Mouse (Mus musculus) retina, postnatal 1 day (tissue): ENCODE measurements at regions not wholly inside any gene's neighbourhood (a gene's known extent, or its start where the extent isn't known, plus 50 kb on each side); places are given as distances from the start of the nearest gene placed in this dataset.

ENCODE experiments used
- DNase-seq: peaks from one replicate; pipeline ENCODE4 v3.0.0-alpha.2; 2012

DNA sequence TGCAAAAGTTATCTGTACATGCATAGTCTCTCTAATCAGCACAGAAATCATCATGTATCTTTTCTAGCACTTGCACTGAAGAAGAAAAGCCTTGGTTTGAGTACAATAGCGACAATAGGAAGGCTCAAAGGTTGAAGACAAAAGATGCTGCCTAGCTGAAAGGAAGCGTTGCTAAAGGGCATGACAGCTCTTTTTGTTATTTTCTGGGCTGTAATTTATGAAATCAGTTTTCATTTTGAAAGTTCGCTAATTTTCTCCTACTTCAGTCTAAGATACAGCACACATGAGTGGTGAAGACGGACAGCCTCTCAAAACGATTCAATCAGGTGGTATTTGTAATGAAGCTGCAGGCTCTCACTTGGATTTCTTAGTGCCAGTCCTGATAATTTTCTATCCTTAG, 124.4 kb upstream of the Zfp352 start:
- peak; percentile 39 for DNase-seq

DNA sequence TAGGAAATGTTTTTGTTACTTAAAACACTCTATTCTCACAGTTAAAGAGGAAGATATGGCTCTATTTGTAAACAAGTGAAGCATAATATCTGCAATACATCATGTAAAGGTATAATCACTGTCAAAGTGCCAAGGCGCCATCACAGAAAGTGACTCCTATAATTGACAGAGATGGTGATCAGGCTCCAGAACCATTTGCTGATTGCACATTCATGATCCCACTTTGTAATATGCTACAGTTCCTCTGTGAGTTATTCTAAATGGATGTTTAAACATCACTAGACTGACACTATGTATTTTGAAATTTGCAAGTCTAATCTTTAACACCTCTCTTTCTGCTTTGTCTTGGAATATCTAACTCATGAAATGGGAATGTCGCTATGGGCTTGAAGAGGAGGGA, 109.8 kb upstream of the Zfp352 start:
- DNase-seq: no peak

DNA sequence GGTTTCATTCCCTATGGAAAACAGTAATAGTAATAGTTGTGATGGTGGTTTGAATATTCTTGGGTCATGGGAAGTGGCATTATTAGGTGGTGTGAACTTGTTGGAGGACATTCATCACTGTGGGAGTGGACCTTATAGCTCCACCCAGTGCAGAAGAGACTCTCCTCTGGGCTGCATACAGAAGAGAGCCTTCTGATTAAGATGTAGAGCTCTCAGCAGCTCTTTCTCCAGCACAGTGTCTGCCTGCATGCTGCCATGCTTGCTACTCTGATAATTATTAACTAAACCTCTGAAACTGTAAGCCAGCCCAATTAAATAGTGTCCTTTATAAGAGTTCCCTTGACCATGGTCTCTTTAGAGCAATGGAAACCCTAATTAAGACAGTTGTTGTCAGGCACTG, 92.7 kb upstream of the Zfp352 start:
- no peak for DNase-seq

- no peak for DNase-seq
These were observed 74.5 kb upstream of the Zfp352 start for GRCm38 (mm10) chr4:90144101-90144500.
